ENCODE assay signal across 30 mouse cellular contexts in genomic region chr13:33113054-33113453, GRCm38 (mm10). TPM values are rescaled to one million over a fixed set of nuclear protein-coding genes. Genes with fewer than 3 reads are reported as not detected.
"Had no signal": no experiment of that assay in that cellular context is flagged by ENCODE, and none has a peak within 500 bp of the region (broad histone marks: within the 10 kb centered on the region; RNA-seq: fewer than 3 reads in every experiment).

No protein-coding gene starts in this region.

- DNase-seq: kidney, postnatal 14 days; kidney, postnatal 4 days; left cerebral cortex, postnatal 4 days; liver, postnatal 0 days; lung, postnatal 10 days; lung, postnatal 36 days; right cerebral cortex, postnatal 14 days; right cerebral cortex, postnatal 4 days; thymus, adult 2 months; thymus, postnatal 14 days; thymus, postnatal 4 days had no signal

- H3K9ac ChIP-seq: limb, embryonic 12.5 days; limb, embryonic 15.5 days; liver, embryonic 14.5 days; liver, postnatal 0 days; lung, embryonic 15.5 days; midbrain, embryonic 13.5 days had no signal

- H3K4me1 ChIP-seq: limb, embryonic 12.5 days; limb, embryonic 15.5 days; lung, embryonic 15.5 days; midbrain, embryonic 10.5 days; midbrain, embryonic 13.5 days had no signal

- H3K27me3 ChIP-seq: limb, embryonic 12.5 days; limb, embryonic 15.5 days; lung, embryonic 15.5 days; megakaryocyte, embryonic 14.5 days; midbrain, embryonic 13.5 days had no signal

- H3K9me3 ChIP-seq: limb, embryonic 12.5 days; limb, embryonic 15.5 days; lung, embryonic 15.5 days; midbrain, embryonic 13.5 days had no signal

- H3K4me2 ChIP-seq: limb, embryonic 12.5 days; limb, embryonic 15.5 days; liver, embryonic 11.5 days; lung, embryonic 15.5 days; midbrain, embryonic 13.5 days had no signal

- ATAC-seq: liver, postnatal 0 days; midbrain, embryonic 13.5 days; midbrain, embryonic 16.5 days had no signal

- H3K36me3 ChIP-seq: limb, embryonic 12.5 days; limb, embryonic 15.5 days; lung, embryonic 15.5 days; midbrain, embryonic 10.5 days; midbrain, embryonic 13.5 days had no signal

- H3K27ac ChIP-seq: limb, embryonic 12.5 days; limb, embryonic 15.5 days; liver, embryonic 14.5 days; lung, embryonic 15.5 days; midbrain, embryonic 10.5 days; midbrain, embryonic 13.5 days; stomach, postnatal 0 days had no signal

- H3K4me3 ChIP-seq: limb, embryonic 12.5 days; limb, embryonic 15.5 days; lung, embryonic 15.5 days; megakaryocyte, embryonic 14.5 days; midbrain, embryonic 10.5 days; midbrain, embryonic 13.5 days had no signal

RNA-seq across cellular contexts. Expression of gene Serpinb1b, which starts 34.7 kb away (rescaled TPM):
- polyA plus RNA-seq: kidney, embryonic 16.5 days; liver, embryonic 11.5 days; liver, embryonic 14.5 days; liver, postnatal 0 days; lung, embryonic 15.5 days; neural tube, embryonic 11.5 days had no signal

RNA-seq across cellular contexts. Expression of gene Serpinb9c, which starts 46.5 kb away (rescaled TPM):
- total RNA-seq: layer of hippocampus, adult 18-20 months; layer of hippocampus, postnatal 14 days; left cerebral cortex, adult 8-10 months; left cerebral cortex, postnatal 14 days; left cerebral cortex, postnatal 4 days; monocyte, adult 5-6 weeks had no signal
- polyA plus RNA-seq: kidney, embryonic 16.5 days; limb, embryonic 12.5 days; limb, embryonic 15.5 days; liver, embryonic 11.5 days; liver, embryonic 14.5 days; liver, postnatal 0 days; lung, embryonic 15.5 days; midbrain, embryonic 10.5 days; midbrain, embryonic 13.5 days; midbrain, embryonic 16.5 days; neural tube, embryonic 11.5 days; neural tube, embryonic 14.5 days; stomach, embryonic 14.5 days; stomach, postnatal 0 days; thymus, adult 2 months had no signal
